Mouse (Mus musculus): ENCODE data around the gene Apopt1. TPM values are rescaled to one million over a fixed set of nuclear protein-coding genes. Genes with fewer than 3 reads are reported as not detected.
"Not testable (repeated sequence)": the region's sequence is repeated elsewhere in the genome, so short reads cannot be mapped to it uniquely, and the experiment has no call there.

Apopt1 gene
- polyA plus RNA-seq, 1 experiment from 2014 or later: 57.4 TPM

DNA sequence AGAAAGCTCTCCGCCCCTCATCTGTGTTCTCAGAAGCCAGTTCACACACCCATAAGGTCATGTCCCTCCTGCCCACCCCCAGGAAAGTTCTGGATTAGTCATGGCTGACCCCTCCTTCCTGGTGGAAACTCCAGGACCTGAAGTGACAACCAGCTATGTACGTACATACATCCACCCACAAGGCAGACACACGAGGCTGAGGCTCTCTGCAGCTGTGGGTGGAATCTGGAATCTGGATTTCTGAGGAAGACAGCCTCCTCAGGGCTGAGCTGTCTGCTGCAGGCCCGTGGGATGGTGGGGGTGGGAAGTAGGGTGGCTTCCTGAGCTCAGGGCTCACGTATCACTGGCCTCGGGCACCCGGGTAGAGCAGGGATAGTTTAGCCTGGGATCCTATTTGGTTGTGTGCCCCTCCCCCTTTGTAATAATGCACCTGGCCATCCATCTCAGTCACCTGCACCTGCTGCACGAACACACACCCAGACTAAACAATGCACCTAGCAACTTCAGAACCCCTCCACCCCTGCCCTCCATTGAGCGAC lies 12.1 kb upstream of the Apopt1 start:
- Histone ChIP-seq H3K9me3 (replicated peaks) (no peaks in the 10 kb centered on the region), H3K4me1 (peaks cover 17% of the 10 kb centered on the region), H3K27me3 (ENCODE audit: low read depth, poor library complexity, severe bottlenecking) (no peaks in the 10 kb centered on the region), H3K27ac (no peak overlapping the region), H3K4me3 (no peak overlapping the region), H3K36me3 (no peaks in the 10 kb centered on the region)
- no peak for DNase-seq (ENCODE audit: low spot score)
- 72% methylated on average over 9 of the region's 9 CpGs for WGBS

DNA sequence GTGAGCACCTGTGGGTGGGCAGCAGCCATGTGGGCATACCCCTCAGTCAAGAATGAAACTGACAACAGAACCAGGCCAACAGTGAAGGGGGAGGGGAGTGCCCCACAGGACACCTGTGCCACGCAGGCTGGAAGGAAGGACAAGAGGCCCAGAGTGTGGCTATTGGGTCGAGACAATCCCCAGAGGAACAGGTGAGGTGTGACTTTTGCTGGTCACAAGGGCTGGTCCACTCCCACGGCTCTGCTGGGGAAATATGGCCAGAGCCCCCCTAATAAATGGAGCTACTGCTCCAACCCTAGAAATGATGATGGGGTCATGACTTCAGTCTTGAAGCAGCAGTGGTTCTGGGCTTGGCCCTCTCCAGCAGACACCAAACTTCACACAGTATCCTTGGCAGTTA lies 9.8 kb upstream of the Apopt1 start:
- Histone ChIP-seq H3K27me3 (ENCODE audit: low read depth, poor library complexity, severe bottlenecking) (no peaks in the 10 kb centered on the region), H3K4me3 (no peak overlapping the region), H3K9me3 (replicated peaks) (no peaks in the 10 kb centered on the region), H3K4me1 (peaks cover 17% of the 10 kb centered on the region), H3K36me3 (peaks cover 17% of the 10 kb centered on the region), H3K27ac (no peak overlapping the region)
- 85% methylated on average over 3 of the region's 3 CpGs for WGBS
- no peak for DNase-seq (ENCODE audit: low spot score)

GRCm38 (mm10) chr12:111704609-111705008 lies 8.5 kb upstream of the Apopt1 start:
- H3K27me3 ChIP-seq (ENCODE audit: low read depth, poor library complexity, severe bottlenecking): no peaks in the 10 kb centered on the region
- WGBS: 56% methylated on average over 9 of the region's 9 CpGs
- H3K9me3 ChIP-seq (replicated peaks): no peaks in the 10 kb centered on the region
- H3K36me3 ChIP-seq: peaks cover 30% of the 10 kb centered on the region
- no peak overlapping the region for H3K27ac ChIP-seq
- peaks cover 17% of the 10 kb centered on the region for H3K4me1 ChIP-seq
- no peak for DNase-seq (ENCODE audit: low spot score)
- no peak overlapping the region for H3K4me3 ChIP-seq

GRCm38 (mm10) chr12:111705186-111705973 lies 7.7 kb upstream of the Apopt1 start:
- Histone ChIP-seq H3K4me1 (peaks cover 17% of the 10 kb centered on the region), H3K36me3 (peaks cover 38% of the 10 kb centered on the region), H3K4me3 (no peak overlapping the region), H3K27me3 (ENCODE audit: low read depth, poor library complexity, severe bottlenecking) (no peaks in the 10 kb centered on the region), H3K9me3 (replicated peaks) (no peaks in the 10 kb centered on the region), H3K27ac (no peak overlapping the region)
- DNase-seq (ENCODE audit: low spot score): no peak
- WGBS: 75% methylated on average over 15 of the region's 15 CpGs

- Histone ChIP-seq H3K4me1 (peaks cover 29% of the 10 kb centered on the region), H3K4me3 (no peak overlapping the region), H3K27ac (no peak overlapping the region), H3K27me3 (ENCODE audit: low read depth, poor library complexity, severe bottlenecking) (no peaks in the 10 kb centered on the region), H3K9me3 (replicated peaks) (no peaks in the 10 kb centered on the region), H3K36me3 (peaks cover 52% of the 10 kb centered on the region)
- DNase-seq (ENCODE audit: low spot score): no peak
- 86% methylated on average over 4 of the region's 4 CpGs for WGBS
These were observed 4.9 kb upstream of the Apopt1 start for GRCm38 (mm10) chr12:111708181-111708580.

DNA sequence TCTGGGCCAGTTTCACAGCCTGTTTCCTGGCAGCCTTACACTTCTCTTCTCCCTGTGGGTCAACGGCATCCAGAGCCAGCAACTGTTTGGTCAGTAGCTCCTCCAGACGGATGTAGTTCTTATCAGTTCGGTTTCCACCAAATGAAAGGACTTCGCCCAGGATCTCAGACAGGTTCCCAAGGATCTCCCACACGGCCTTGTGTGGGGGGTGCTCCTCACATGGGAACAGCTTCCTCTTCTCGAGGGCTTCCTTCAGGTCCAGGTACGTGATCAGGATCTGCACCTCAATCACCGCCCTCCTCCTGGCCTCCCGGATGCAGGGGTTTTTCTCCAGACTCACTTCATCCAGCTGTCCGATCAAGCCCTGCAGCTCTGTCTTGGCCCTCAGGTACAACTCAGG lies 3.0 kb upstream of the Apopt1 start:
- Histone ChIP-seq H3K4me3 (no peak overlapping the region), H3K27me3 (ENCODE audit: low read depth, poor library complexity, severe bottlenecking) (no peaks in the 10 kb centered on the region), H3K36me3 (peaks cover 56% of the 10 kb centered on the region), H3K27ac (no peak overlapping the region), H3K9me3 (replicated peaks) (no peaks in the 10 kb centered on the region), H3K4me1 (peaks cover 33% of the 10 kb centered on the region)
- WGBS: 94% methylated on average over 10 of the region's 10 CpGs
- DNase-seq (ENCODE audit: low spot score): no peak

DNA sequence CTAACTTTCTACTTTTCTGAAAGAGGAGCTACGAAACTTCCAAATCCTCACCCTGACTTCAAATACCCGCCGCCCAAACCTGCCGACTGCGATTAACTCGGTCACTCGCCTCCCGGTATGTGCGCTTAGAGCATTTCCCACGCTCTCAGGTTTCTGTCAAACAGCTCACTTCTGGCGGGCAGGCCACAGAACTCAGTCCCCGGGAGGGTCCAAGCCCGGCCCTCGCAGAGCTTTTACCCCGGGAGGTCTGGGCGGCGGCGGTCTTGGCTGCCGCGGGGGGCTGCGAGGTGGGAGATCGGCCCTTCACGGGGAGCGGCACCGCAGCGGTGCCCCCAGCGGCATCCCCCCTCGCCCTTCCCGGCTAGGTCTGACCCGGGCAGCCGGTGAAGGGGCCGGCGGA lies 585 bp upstream of the Apopt1 start:
- Histone ChIP-seq H3K27me3 (ENCODE audit: low read depth, poor library complexity, severe bottlenecking) (no peaks in the 10 kb centered on the region), H3K36me3 (peaks cover 63% of the 10 kb centered on the region), H3K9me3 (replicated peaks) (no peaks in the 10 kb centered on the region), H3K27ac (peak overlapping the region; percentile 95), H3K4me3 (peak overlapping the region; percentile 96), H3K4me1 (peaks cover 28% of the 10 kb centered on the region)
- peak; percentile 59 for DNase-seq (ENCODE audit: low spot score)
- WGBS: 1% methylated on average over 32 of the region's 33 CpGs

GRCm38 (mm10) chr12:111713880-111714279 lies 819 bp downstream of the Apopt1 start:
- not testable (repeated sequence) for H3K27me3 ChIP-seq (ENCODE audit: low read depth, poor library complexity, severe bottlenecking); H3K9me3 ChIP-seq (replicated peaks); H3K27ac ChIP-seq; DNase-seq (ENCODE audit: low spot score)
- Histone ChIP-seq H3K36me3 (peaks cover 49% of the 10 kb centered on the region), H3K4me3 (peak overlapping the region; percentile 96), H3K4me1 (peaks cover 28% of the 10 kb centered on the region)
- WGBS: 81% methylated on average over 6 of the region's 6 CpGs

DNA sequence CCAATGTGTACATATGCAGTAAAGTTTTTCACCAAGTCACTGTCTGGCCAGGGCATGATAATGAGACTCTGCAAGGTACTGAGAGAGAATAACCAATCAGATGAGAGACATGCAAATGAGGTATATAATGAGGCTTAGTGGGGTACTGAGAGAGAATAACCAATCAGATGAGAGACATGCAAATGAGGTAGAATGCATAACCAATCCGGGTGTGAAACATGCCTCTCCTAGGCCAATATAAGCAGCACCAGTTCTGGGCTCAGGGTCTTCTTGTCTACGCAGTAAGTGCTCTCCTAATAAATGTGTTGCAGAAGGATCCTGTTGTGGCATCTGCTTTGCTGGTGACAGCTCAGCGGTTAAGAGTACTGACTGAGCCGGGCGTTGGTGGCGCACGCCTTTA lies 3.4 kb downstream of the Apopt1 start:
- Histone ChIP-seq H3K27me3 (ENCODE audit: low read depth, poor library complexity, severe bottlenecking) (no peaks in the 10 kb centered on the region), H3K4me3 (no peak overlapping the region), H3K36me3 (peaks cover 28% of the 10 kb centered on the region), H3K9me3 (replicated peaks) (no peaks in the 10 kb centered on the region), H3K27ac (no peak overlapping the region), H3K4me1 (peaks cover 24% of the 10 kb centered on the region)
- no peak for DNase-seq (ENCODE audit: low spot score)
- WGBS: 96% methylated on average over 7 of the region's 7 CpGs

DNA sequence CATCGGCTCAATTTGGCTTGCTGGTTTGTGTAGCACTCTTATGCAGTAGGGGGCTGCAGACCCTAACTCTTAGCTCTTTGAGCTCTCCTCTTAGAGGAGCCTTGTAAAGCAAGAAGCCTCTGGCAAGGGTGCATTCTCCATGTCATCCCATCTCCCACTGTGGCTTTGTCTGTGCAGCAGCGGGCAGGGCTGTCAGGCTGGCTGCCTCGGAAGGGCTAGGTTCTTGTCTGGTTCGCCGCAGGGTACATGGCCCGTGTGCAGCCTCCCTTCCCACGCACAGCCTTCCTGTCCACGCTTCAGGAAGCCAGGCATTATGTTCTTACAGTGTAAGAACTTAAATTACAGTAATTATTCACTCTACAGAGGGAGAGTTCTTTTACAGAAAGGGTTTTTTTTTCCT lies 5.6 kb downstream of the Apopt1 start:
- no peaks in the 10 kb centered on the region for H3K9me3 ChIP-seq (replicated peaks)
- no peaks in the 10 kb centered on the region for H3K27me3 ChIP-seq (ENCODE audit: low read depth, poor library complexity, severe bottlenecking)
- no peak overlapping the region for H3K4me3 ChIP-seq
- H3K27ac ChIP-seq: no peak overlapping the region
- peaks cover 14% of the 10 kb centered on the region for H3K4me1 ChIP-seq
- DNase-seq (ENCODE audit: low spot score): no peak
- peaks cover 36% of the 10 kb centered on the region for H3K36me3 ChIP-seq
- 71% methylated on average over 8 of the region's 8 CpGs for WGBS

DNA sequence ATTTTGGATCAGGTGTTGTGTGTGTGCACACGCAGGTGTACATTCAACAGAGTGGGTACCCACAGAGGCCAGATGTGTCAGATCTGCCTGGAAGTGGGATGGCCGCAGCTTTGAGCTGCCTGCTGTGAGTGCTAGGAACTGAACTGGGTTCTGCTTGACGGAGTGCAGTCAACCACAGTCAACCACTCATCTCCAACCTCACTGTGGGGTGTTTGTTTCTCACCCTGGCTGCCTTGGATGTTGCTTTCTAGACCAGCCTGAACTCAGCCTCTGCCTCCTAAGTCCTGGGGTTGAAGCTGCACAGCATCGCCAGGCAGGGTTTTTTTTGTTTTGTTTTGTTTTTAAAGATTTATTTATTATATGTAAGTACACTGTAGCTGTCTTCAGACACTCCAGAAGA lies 7.2 kb downstream of the Apopt1 start:
- Histone ChIP-seq H3K27me3 (ENCODE audit: low read depth, poor library complexity, severe bottlenecking) (no peaks in the 10 kb centered on the region), H3K27ac (no peak overlapping the region), H3K36me3 (peaks cover 46% of the 10 kb centered on the region), H3K9me3 (replicated peaks) (no peaks in the 10 kb centered on the region), H3K4me3 (no peak overlapping the region), H3K4me1 (no peaks in the 10 kb centered on the region)
- WGBS: 91% methylated on average over 4 of the region's 4 CpGs
- no peak for DNase-seq (ENCODE audit: low spot score)

DNA sequence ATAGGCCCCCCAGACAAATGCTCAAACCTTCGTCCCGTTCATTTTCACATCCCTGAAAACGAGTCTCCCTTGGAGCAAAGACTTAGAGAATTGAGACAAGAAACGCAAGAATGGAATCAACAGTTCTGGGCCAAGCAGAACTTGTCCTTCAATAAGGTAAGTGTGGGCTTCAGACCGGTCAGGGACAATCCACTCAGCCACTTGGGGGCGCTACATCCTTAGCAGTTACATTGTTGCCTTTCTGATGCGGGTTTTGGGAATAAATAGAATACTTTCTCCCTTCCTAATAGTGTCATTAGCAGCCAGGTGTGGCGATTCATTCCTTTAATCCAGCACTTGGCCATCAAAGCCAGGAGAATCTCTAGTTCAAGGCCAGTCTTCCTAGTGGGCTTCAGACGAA lies 9.6 kb downstream of the Apopt1 start:
- DNase-seq (ENCODE audit: low spot score): no peak
- no peak overlapping the region for H3K4me3 ChIP-seq
- H3K4me1 ChIP-seq: peaks cover 8% of the 10 kb centered on the region; the same call in 1 of the 2 replicates
- H3K27ac ChIP-seq: no peak overlapping the region
- no peaks in the 10 kb centered on the region for H3K9me3 ChIP-seq (replicated peaks)
- 78% methylated on average over 9 of the region's 9 CpGs for whole genome bisulfite sequencing
- H3K36me3 ChIP-seq: peaks cover 55% of the 10 kb centered on the region
- H3K27me3 ChIP-seq (ENCODE audit: low read depth, poor library complexity, severe bottlenecking): no peaks in the 10 kb centered on the region

- Histone ChIP-seq H3K9me3 (replicated peaks) (no peaks in the 10 kb centered on the region), H3K4me3 (no peak overlapping the region), H3K4me1 (peaks cover 8% of the 10 kb centered on the region; the same call in 1 of the 2 replicates), H3K27me3 (ENCODE audit: low read depth, poor library complexity, severe bottlenecking) (no peaks in the 10 kb centered on the region), H3K36me3 (peaks cover 68% of the 10 kb centered on the region), H3K27ac (no peak overlapping the region)
- 75% methylated on average over 6 of the region's 6 CpGs for WGBS
- no peak for DNase-seq (ENCODE audit: low spot score)
These were observed 11.7 kb downstream of the Apopt1 start for GRCm38 (mm10) chr12:111724638-111725337.

All from limb, embryonic 10.5 days (tissue).